Mouse (Mus musculus) small intestine, adult 2 months (tissue): ENCODE data around the gene Ngf.

Experiments used
- CTCF ChIP-seq: fragments of 200-500 bp; IDR thresholded peaks from 2 replicates; pipeline ENCODE4 v1.5.1; 2012; ENCODE audit warnings: low read depth, mild to moderate bottlenecking, control low read depth, inconsistent platforms, low read length, moderate library complexity, mixed read lengths; ENCODE audit not compliant: insufficient replicate concordance, insufficient read length; ENCODE audit errors: extremely low read depth
- POLR2A ChIP-seq: fragments of 200-500 bp; IDR thresholded peaks from 2 replicates; pipeline ENCODE4 v1.6.1; 2012; ENCODE audit warnings: low read depth, mild to moderate bottlenecking, control low read depth, inconsistent platforms, low read length, moderate library complexity

DNA sequence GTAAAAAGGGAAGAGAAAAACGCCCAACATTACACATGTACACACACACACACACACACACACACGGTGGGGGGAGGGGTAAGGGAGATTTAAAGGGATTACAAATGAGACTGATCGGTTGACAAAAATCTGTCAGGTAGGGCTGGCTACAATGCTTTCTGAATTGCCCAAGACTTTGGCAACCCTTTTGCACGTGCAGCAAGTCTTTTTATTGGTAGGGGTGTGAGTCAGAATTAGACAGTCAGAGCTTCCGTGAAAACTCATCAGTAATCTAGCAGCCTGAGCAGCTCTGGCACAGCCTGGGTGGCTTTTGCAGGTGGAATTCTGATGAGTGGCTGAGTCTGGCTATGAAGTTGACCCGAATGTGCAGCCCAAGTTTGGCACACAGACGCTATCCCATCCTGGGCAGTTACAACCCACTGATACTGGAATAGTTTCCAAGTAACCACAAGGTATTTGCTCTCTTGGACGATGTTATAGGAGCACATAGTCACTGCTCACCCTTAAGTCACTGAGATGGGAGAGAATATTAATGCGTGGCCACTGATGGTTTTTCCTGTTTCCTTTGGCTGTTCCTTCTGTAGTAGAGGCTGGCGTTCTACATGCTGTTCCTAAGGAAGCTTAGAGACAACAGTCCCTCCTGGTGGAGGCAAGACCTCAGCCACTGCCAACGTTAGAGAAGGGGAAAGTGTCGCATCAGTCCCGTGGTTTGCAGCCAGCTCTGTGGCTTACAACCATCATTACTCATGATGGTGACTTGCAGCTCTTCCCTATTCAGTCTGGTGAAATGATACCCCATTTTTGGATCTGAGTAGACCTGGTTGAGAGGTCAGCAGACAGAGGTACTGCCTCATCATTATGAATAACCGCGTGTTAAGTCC is 4.8 kb downstream of the Ngf start:
- TF ChIP-seq POLR2A = no peak
- no peak for TF ChIP-seq CTCF
